Mouse (Mus musculus): ENCODE results near the gene Gm3594. TPM values are rescaled to one million over a fixed set of nuclear protein-coding genes. Genes with fewer than 3 reads are reported as not detected.
"Not testable (repeated sequence)": the region's sequence is repeated elsewhere in the genome, so short reads cannot be mapped to it uniquely, and the experiment has no call there.

The Gm3594 gene
- total RNA-seq (2014; fragmentation: Nextera tagmentation) = not detected in 2 replicates
- not detected in 2 replicates for total RNA-seq (2017)

DNA sequence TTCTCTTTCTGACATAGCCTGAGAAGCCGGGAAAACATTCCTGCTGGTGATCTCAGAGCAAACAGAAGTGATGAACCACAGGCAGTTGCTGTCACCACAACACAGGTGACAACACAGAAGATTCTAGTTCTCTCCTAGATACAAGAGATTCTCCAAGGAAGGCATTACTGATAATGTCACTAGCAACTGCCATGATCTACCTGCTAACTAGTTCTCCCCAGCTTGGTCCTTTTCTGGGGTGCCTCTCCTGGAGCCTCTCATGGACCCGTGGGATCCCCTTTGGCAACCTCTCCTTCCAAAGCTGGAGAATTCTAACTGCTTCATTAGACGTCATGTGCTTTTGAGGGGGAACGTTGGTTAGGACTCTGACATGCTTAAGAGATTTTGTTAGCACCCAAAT lies at the start of gene Gm3594:
Gene Gm3594, minus strand, starts transcription at position 101 of the 400 bp plus-strand sequence.
- not testable (repeated sequence) for ATAC-seq (replicated peaks; ENCODE audit: poor library complexity, severe bottlenecking)

DNA sequence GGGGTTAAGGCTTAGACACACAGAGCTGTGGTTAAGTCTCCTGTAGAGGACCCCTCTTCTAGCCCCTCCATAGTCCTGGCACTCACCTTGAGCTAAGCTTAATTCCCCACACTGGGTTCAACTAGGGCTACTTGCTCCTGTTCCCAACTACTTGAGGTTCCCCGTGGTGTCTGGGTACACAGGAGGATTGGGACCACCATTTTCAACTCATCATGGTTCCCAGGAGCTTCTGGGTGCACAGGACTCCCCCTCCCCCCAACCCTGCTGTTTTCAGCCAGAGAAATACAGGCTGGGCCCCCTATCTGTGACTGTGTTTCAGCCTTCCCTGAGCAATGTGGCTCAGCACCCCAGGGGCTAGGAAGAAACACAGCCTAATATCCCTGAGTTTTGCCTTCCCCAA lies 41.9 kb upstream of the Gm3594 start:
- ATAC-seq (replicated peaks; ENCODE audit: poor library complexity, severe bottlenecking) = not testable (repeated sequence)

DNA sequence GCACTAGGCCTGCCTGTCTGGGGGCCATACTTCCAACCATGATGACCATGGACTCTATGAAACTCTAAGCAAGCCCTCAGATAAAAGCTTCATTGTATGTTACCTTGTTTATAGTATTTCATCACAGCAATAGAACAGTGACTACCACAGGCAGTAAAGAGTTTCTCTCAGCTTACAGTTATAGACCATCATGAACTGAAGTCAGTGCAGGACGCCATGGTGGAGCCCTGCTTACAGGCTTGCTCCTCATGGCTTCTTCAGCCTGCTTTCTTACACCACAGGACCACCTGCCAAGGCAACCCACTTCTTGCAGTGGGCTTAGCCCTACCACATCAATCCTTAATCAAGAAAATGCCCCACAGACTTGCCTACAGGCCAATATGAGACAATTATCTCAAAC lies 41.1 kb upstream of the Gm3594 start:
- not testable (repeated sequence) for ATAC-seq (replicated peaks; ENCODE audit: poor library complexity, severe bottlenecking)

DNA sequence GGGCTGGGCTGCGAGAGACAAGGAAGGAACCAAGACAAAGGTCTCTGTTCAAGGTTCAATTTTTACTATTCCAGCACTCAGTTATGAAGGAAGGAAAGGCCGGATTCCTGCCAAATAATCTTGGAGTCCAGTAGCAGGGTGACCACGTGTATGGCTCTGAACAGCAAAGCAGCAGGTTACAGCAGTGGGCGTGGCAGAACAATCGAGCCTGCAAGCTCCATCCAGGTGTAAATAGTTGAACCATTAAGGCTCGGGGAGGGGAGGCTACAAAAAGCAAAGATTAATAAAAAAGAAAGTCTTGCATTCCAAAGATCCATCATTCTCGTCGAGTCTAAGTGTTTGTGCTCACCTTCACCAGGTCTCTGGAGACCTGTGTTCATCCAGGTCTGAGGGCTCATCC lies 37.7 kb upstream of the Gm3594 start:
- not testable (repeated sequence) for ATAC-seq (replicated peaks; ENCODE audit: poor library complexity, severe bottlenecking)

DNA sequence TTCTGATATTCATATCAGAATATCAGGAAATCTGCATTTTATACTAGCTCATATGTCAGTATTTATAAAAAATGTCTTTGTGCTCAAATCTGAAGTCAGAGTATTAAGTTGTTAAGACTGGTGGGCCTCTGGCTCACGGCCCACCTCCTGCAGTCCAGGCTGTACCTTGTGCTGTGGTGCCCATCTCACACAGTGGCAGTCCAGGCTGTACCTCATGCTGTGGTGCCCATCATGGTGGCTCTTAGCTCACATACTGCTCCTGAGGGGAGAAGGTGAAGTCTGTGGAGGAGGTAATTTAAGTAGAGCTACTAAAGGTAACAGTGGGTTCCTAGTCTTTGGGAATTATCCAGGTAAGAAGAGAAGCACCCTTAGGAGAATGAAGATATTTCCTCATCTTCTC lies 27.4 kb upstream of the Gm3594 start:
- ATAC-seq (replicated peaks; ENCODE audit: poor library complexity, severe bottlenecking) = not testable (repeated sequence)

DNA sequence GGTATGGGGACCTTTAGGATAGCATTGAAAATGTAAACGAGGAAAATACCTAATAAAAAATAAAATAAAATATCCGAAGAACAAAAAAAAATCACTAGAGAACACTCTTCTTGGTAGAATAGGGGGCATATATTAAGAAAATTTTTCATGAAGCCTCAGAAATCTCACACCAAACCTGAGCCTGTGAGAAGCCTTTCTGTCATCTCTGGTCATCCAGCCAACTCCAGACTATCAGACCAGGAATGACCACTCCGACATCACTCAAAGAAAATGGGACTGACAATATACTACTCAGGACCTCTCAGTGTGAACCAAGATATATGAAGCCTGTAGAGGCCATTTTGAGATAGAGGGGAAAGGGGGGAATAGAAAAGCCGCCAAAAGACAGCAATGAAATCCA lies 3.6 kb downstream of the Gm3594 start:
- ATAC-seq (replicated peaks; ENCODE audit: poor library complexity, severe bottlenecking) = not testable (repeated sequence)

DNA sequence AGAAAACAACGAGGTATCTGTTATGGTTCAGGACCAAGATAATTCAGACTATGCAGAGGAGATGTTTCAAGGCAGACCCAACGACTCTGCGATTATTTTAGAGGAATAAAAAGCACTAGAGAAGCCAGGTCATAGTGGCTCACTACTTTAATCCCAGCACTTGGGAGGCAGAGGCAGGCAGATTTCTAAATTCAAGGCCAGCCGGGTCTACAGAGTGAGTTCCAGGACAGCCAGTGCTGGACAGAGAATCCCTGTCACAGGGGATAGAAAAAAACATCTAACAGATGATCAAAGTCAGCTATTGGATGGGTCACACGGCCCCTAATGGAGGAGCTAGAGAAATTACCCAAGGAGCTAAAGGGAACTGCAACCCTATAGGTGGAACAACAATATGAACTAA lies 4.2 kb downstream of the Gm3594 start:
- ATAC-seq (replicated peaks; ENCODE audit: poor library complexity, severe bottlenecking) = not testable (repeated sequence)

DNA sequence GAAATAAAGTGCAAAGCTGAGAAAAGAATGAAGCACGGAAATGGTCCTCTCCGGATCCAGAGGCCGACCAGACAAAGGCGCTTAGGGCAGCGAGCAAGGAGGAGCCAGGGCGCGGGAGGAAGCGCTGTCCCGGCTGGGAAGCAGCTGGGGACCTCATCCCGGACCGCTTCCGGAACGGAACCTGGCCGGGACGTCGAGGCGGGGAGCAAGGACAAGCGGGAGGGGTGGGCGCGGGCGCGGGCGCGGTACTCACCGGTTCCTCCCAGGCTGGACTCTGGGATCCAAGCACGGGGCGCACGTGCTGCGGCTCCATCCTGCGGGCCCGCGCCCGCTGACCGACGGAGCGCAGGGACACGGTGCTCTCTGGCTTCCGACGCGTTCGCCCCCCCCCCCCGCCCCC lies 17.6 kb downstream of the Gm3594 start:
- not testable (repeated sequence) for ATAC-seq (replicated peaks; ENCODE audit: poor library complexity, severe bottlenecking)

DNA sequence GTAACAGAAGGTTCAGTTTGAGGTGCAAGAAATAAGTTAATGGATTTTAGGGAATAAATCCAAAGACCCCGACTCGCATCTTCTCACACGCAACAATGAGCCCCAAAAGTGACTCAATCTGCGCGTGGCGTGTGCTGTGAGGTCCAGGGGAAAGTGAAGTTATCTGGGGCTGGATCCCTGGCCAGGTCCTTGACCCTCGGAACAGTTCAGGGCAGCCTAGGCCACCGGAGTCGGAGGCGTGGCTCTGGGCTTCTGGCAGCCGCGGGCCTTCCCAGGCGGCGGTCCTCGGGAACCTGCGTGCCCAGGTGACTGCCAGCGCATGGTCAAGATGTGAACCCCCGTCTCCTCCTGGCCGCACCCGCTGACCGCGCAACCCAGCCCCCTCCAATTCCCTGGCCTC lies 18.1 kb downstream of the Gm3594 start:
- not testable (repeated sequence) for ATAC-seq (replicated peaks; ENCODE audit: poor library complexity, severe bottlenecking)

DNA sequence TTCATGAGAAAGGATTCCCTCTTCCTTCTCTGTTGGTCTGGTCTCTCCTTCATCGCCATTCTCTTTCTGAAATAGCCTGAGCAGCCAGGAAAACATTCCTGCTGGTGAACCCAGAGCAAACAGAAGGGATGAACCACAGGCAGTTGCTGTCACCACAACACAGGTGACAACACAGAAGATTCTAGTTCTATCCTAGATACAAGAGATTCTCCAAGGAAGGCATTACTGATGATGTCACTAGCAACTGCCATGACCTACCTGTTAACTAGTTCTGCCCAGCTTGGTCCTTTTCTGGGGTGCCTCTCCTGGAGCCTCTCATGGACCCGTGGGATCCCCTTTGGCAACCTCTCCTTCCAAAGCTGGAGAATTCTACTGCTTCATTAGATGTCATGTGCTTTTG lies 32.0 kb downstream of the Gm3594 start, which contains the start of gene Gm3591:
Gene Gm3591, minus strand, starts transcription at position 101 of the 400 bp plus-strand sequence.
- ATAC-seq (replicated peaks; ENCODE audit: poor library complexity, severe bottlenecking) = not testable (repeated sequence)

DNA sequence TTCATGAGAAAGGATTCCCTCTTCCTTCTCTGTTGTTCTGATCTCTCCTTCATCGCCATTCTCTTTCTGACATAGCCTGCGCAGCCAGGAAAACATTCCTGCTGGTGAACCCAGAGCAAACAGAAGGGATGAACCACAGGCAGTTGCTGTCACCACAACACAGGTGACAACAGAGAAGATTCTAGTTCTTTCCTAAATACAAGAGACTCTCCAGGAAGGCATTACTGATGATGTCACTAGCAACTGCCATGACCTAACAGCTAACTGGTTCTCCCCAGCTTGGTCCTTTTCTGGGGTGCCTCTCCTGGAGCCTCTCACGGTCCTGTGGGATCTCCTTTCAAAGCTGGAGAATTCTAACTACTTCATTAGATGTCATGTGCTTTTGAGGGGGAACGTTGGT lies 54.2 kb downstream of the Gm3594 start, which contains the start of gene Gm16440:
Gene Gm16440, minus strand, starts transcription at position 101 of the 400 bp plus-strand sequence.
- not testable (repeated sequence) for ATAC-seq (replicated peaks; ENCODE audit: poor library complexity, severe bottlenecking)

Other genes with a start within 250 kb of the Gm3594 start
- gene Gm21560, start 225.3 kb downstream of the Gm3594 start, total RNA-seq (2014; fragmentation: Nextera tagmentation) = not detected in 2 replicates
- not detected in 2 replicates for gene Gm21560, start 225.3 kb downstream of the Gm3594 start, total RNA-seq (2017)
- gene Gm3411, start 157.4 kb downstream of the Gm3594 start, total RNA-seq (2014; fragmentation: Nextera tagmentation) = not detected in 2 replicates
- not detected in 2 replicates for gene Gm3411, start 157.4 kb downstream of the Gm3594 start, total RNA-seq (2017)
- gene Gm21103, start 139.8 kb downstream of the Gm3594 start, total RNA-seq (2014; fragmentation: Nextera tagmentation) = not detected in 2 replicates
- not detected in 2 replicates for gene Gm21103, start 139.8 kb downstream of the Gm3594 start, total RNA-seq (2017)
- not detected in 2 replicates for gene Gm3618, start 100.9 kb downstream of the Gm3594 start, total RNA-seq (2014; fragmentation: Nextera tagmentation)
- not detected in 2 replicates for gene Gm3618, start 100.9 kb downstream of the Gm3594 start, total RNA-seq (2017)
- gene Gm16440, start 54.3 kb downstream of the Gm3594 start, total RNA-seq (2014; fragmentation: Nextera tagmentation) = not detected in 2 replicates
- gene Gm16440, start 54.3 kb downstream of the Gm3594 start, total RNA-seq (2017) = not detected in 2 replicates
- gene Gm3591, start 32.1 kb downstream of the Gm3594 start, total RNA-seq (2014; fragmentation: Nextera tagmentation) = not detected in 2 replicates
- gene Gm3591, start 32.1 kb downstream of the Gm3594 start, total RNA-seq (2017) = 0.13 TPM in 1 of 2 replicates, not detected in the other
- not detected in 2 replicates for gene Gm8356, start 92.7 kb upstream of the Gm3594 start, total RNA-seq (2014; fragmentation: Nextera tagmentation)
- not detected in 2 replicates for gene Gm8356, start 92.7 kb upstream of the Gm3594 start, total RNA-seq (2017)
- not detected in 2 replicates for gene Gm3629, start 146.0 kb upstream of the Gm3594 start, total RNA-seq (2014; fragmentation: Nextera tagmentation)
- not detected in 2 replicates for gene Gm3629, start 146.0 kb upstream of the Gm3594 start, total RNA-seq (2017)
- gene Gm3460, start 177.8 kb upstream of the Gm3594 start, total RNA-seq (2014; fragmentation: Nextera tagmentation) = not detected in 2 replicates
- gene Gm3460, start 177.8 kb upstream of the Gm3594 start, total RNA-seq (2017) = not detected in 2 replicates
- not detected in 2 replicates for gene Gm10251, start 239.6 kb upstream of the Gm3594 start, total RNA-seq (2014; fragmentation: Nextera tagmentation)
- not detected in 2 replicates for gene Gm10251, start 239.6 kb upstream of the Gm3594 start, total RNA-seq (2017)